Mouse (Mus musculus) intestine, embryonic 14.5 days (tissue): ENCODE measurements at regions not wholly inside any gene's neighbourhood (a gene's known extent, or its start where the extent isn't known, plus 50 kb on each side); places are given as distances from the start of the nearest gene placed in this dataset.
"Not testable (repeated sequence)": the region's sequence is repeated elsewhere in the genome, so short reads cannot be mapped to it uniquely, and the experiment has no call there.

ENCODE experiments used
- ATAC-seq: fragments of 200-750 bp; cut with Nextera tagmentation; replicated peaks from 2 replicates; pipeline ENCODE4 v1.8.0; 2017; ENCODE audit warnings: low read depth, moderate number of reproducible peaks, moderate TSS enrichment, moderate library complexity; ENCODE audit not compliant: low FRiP score, low TSS enrichment
- DNase-seq: peaks from one replicate; pipeline ENCODE4 v3.0.0-alpha.2; 2018; ENCODE audit warnings: low spot score
- H3K27ac ChIP-seq: fragments of 300-500 bp; sonication (generic); 2 replicates; pipeline ENCODE4 v1.5.1; 2014; ENCODE audit warnings: low read depth, mild to moderate bottlenecking, control low read depth
- H3K27me3 ChIP-seq: fragments of 300-500 bp; sonication (generic); replicated peaks from 2 replicates; pipeline ENCODE4 v1.6.1; 2014; ENCODE audit warnings: low read length, control low read depth; ENCODE audit not compliant: control insufficient read depth, insufficient read depth
- H3K36me3 ChIP-seq: fragments of 300-500 bp; sonication (generic); 2 replicates; pipeline ENCODE4 v1.6.1; 2014; ENCODE audit warnings: low read length, control low read depth; ENCODE audit not compliant: control insufficient read depth, insufficient read depth
- H3K4me1 ChIP-seq: fragments of 300-500 bp; sonication (generic); replicated peaks from 2 replicates; pipeline ENCODE4 v1.6.1; 2014; ENCODE audit warnings: low read length, control low read depth, mixed read lengths; ENCODE audit not compliant: control insufficient read depth, insufficient read depth
- H3K4me2 ChIP-seq: fragments of 300-500 bp; sonication (generic); 2 replicates; pipeline ENCODE4 v1.6.1; 2014; ENCODE audit warnings: low read length
- H3K4me3 ChIP-seq: fragments of 300-500 bp; sonication (generic); 2 replicates; pipeline ENCODE4 v1.5.1; 2014; ENCODE audit warnings: low read depth, low read length, control low read depth, mixed read lengths
- H3K9ac ChIP-seq: fragments of 300-500 bp; sonication (generic); 2 replicates; pipeline ENCODE4 v1.6.1; 2014; ENCODE audit warnings: mild to moderate bottlenecking, low read length
- H3K9me3 ChIP-seq: fragments of 300-500 bp; sonication (generic); 2 replicates; pipeline ENCODE4 v1.6.1; 2016; ENCODE audit warnings: low read length, control low read depth; ENCODE audit not compliant: control insufficient read depth
- WGBS: fragments of 180-500 bp; shearing (Covaris S2); extraction: QIAGEN DNeasy Blood & Tissue Kit; methylation state at CpG from one replicate; pipeline ENCODE4 v1.1.7; 2014; 5-methylcytosine and 5-hydroxymethylcytosine counted together

GRCm38 (mm10) chr16:84623346-84624085 lies 108.6 kb downstream of the A730009L09Rik start:
- no peaks in the 10 kb centered on the region for H3K4me1 ChIP-seq
- no peaks in the 10 kb centered on the region for H3K9me3 ChIP-seq
- H3K9ac ChIP-seq, result no peak overlapping the region
- DNase-seq (no peak), ATAC-seq (no peak)
- no peak overlapping the region for H3K4me2 ChIP-seq
- H3K36me3 ChIP-seq, result no peaks in the 10 kb centered on the region
- H3K27me3 ChIP-seq, result no peaks in the 10 kb centered on the region
- H3K4me3 ChIP-seq, result no peak overlapping the region
- no peak overlapping the region for H3K27ac ChIP-seq
- WGBS, result 66% methylated on average over 4 of the region's 4 CpGs

- Histone ChIP-seq H3K27me3 (no peaks in the 10 kb centered on the region), H3K27ac (no peak overlapping the region), H3K9ac (no peak overlapping the region), H3K36me3 (no peaks in the 10 kb centered on the region), H3K4me1 (no peaks in the 10 kb centered on the region), H3K9me3 (no peaks in the 10 kb centered on the region), H3K4me2 (no peak overlapping the region), H3K4me3 (no peak overlapping the region)
- 71% methylated on average over 5 of the region's 5 CpGs for WGBS
- DNase-seq (no peak), ATAC-seq (no peak)
Observed at GRCm38 (mm10) chr16:84624443-84625109, 109.7 kb downstream of the A730009L09Rik start.

GRCm38 (mm10) chr16:84625110-84625722 lies 110.3 kb downstream of the A730009L09Rik start:
- H3K36me3 ChIP-seq, result no peaks in the 10 kb centered on the region
- WGBS, result 85% methylated on average over 4 of the region's 4 CpGs

GRCm38 (mm10) chr16:84627052-84627451 lies 108.5 kb downstream of the Mrpl39 start:
- DNase-seq (no peak), ATAC-seq (no peak)
- WGBS, result 94% methylated on average over 2 of the region's 2 CpGs
- H3K4me2 ChIP-seq, result no peak overlapping the region
- H3K36me3 ChIP-seq, result no peaks in the 10 kb centered on the region
- H3K27me3 ChIP-seq, result no peaks in the 10 kb centered on the region
- H3K4me1 ChIP-seq, result no peaks in the 10 kb centered on the region
- H3K9ac ChIP-seq, result no peak overlapping the region
- H3K9me3 ChIP-seq, result no peaks in the 10 kb centered on the region
- H3K27ac ChIP-seq, result no peak overlapping the region
- H3K4me3 ChIP-seq, result no peak overlapping the region

More at GRCm38 (mm10) chr16:84625110-84625722, 110.3 kb downstream of the A730009L09Rik start:
- Histone ChIP-seq H3K4me1 (no peaks in the 10 kb centered on the region), H3K9me3 (no peaks in the 10 kb centered on the region), H3K4me2 (no peak overlapping the region), H3K27me3 (no peaks in the 10 kb centered on the region), H3K4me3 (no peak overlapping the region), H3K27ac (no peak overlapping the region), H3K9ac (no peak overlapping the region)
- ATAC-seq, result no peak
- DNase-seq, result no peak

- H3K27me3 ChIP-seq, result no peaks in the 10 kb centered on the region
- no peak overlapping the region for H3K4me3 ChIP-seq
- H3K9ac ChIP-seq, result no peak overlapping the region
- WGBS, result 79% methylated on average over 1 of the region's 1 CpGs
- no peaks in the 10 kb centered on the region for H3K36me3 ChIP-seq
- no peaks in the 10 kb centered on the region for H3K9me3 ChIP-seq
- H3K4me2 ChIP-seq, result no peak overlapping the region
- no peak overlapping the region for H3K27ac ChIP-seq
- DNase-seq (no peak), ATAC-seq (no peak)
- no peaks in the 10 kb centered on the region for H3K4me1 ChIP-seq
Observed at GRCm38 (mm10) chr16:84629868-84630267, 105.7 kb downstream of the Mrpl39 start.

GRCm38 (mm10) chr16:84644446-84644845 lies 91.1 kb downstream of the Mrpl39 start:
- not testable (repeated sequence) for DNase-seq, H3K4me1 ChIP-seq, H3K27me3 ChIP-seq, H3K9ac ChIP-seq, ATAC-seq, H3K4me2 ChIP-seq, H3K9me3 ChIP-seq, H3K4me3 ChIP-seq, H3K27ac ChIP-seq, H3K36me3 ChIP-seq
- WGBS, result 86% methylated on average over 1 of the region's 1 CpGs

- no peak overlapping the region for H3K9ac ChIP-seq
- no peaks in the 10 kb centered on the region for H3K9me3 ChIP-seq
- H3K27ac ChIP-seq, result no peak overlapping the region
- no peaks in the 10 kb centered on the region for H3K4me1 ChIP-seq
- DNase-seq (no peak), ATAC-seq (no peak)
- H3K36me3 ChIP-seq, result no peaks in the 10 kb centered on the region
- H3K4me2 ChIP-seq, result no peak overlapping the region
- 79% methylated on average over 8 of the region's 8 CpGs for WGBS
- no peak overlapping the region for H3K4me3 ChIP-seq
- H3K27me3 ChIP-seq, result no peaks in the 10 kb centered on the region
Observed at GRCm38 (mm10) chr16:84646172-84646684, 89.3 kb downstream of the Mrpl39 start.

GRCm38 (mm10) chr16:84650646-84651045 lies 84.9 kb downstream of the Mrpl39 start:
- Histone ChIP-seq H3K27me3 (no peaks in the 10 kb centered on the region), H3K4me2 (no peak overlapping the region), H3K36me3 (no peaks in the 10 kb centered on the region), H3K9me3 (no peaks in the 10 kb centered on the region), H3K4me1 (no peaks in the 10 kb centered on the region), H3K9ac (no peak overlapping the region), H3K4me3 (no peak overlapping the region), H3K27ac (no peak overlapping the region)
- ATAC-seq (no peak), DNase-seq (no peak)
- WGBS, result 72% methylated on average over 1 of the region's 1 CpGs
